Mouse (Mus musculus): ENCODE results near the gene Rpa2.
"Not testable (repeated sequence)": the region's sequence is repeated elsewhere in the genome, so short reads cannot be mapped to it uniquely, and the experiment has no call there.

Gene Rpa2

GRCm38 (mm10) chr4:132762602-132763001 is 5.5 kb upstream of the Rpa2 start:
- no peak for DNase-seq (ENCODE audit: low spot score in 2 of 2)

- not testable (repeated sequence) for DNase-seq (ENCODE audit: low spot score in 2 of 2)
Observed at GRCm38 (mm10) chr4:132763125-132763524, 5.0 kb upstream of the Rpa2 start.

- no peak for DNase-seq (ENCODE audit: low spot score in 2 of 2)
Observed at GRCm38 (mm10) chr4:132771776-132772175, 3.6 kb downstream of the Rpa2 start.

GRCm38 (mm10) chr4:132774905-132775304 is 6.8 kb downstream of the Rpa2 start:
- DNase-seq (ENCODE audit: low spot score in 2 of 2): no peak

GRCm38 (mm10) chr4:132776764-132777163 is 8.6 kb downstream of the Rpa2 start:
- peak; percentile 43 to 65 for DNase-seq (ENCODE audit: low spot score in 2 of 2)

- DNase-seq (ENCODE audit: low spot score in 2 of 2): no peak
Observed at GRCm38 (mm10) chr4:132778562-132779201, 10.6 kb downstream of the Rpa2 start.

GRCm38 (mm10) chr4:132780288-132780687 is 12.2 kb downstream of the Rpa2 start:
- DNase-seq (ENCODE audit: low spot score in 2 of 2): no peak

GRCm38 (mm10) chr4:132783732-132784131 is 15.6 kb downstream of the Rpa2 start:
- no peak for DNase-seq (ENCODE audit: low spot score in 2 of 2)

GRCm38 (mm10) chr4:132785228-132785627 is 17.1 kb downstream of the Rpa2 start:
- no peak for DNase-seq (ENCODE audit: low spot score in 2 of 2)

- DNase-seq (ENCODE audit: low spot score in 2 of 2): no peak
Observed at GRCm38 (mm10) chr4:132789731-132790130, 21.6 kb downstream of the Rpa2 start.

- not testable (repeated sequence) for DNase-seq (ENCODE audit: low spot score in 2 of 2)
Observed at GRCm38 (mm10) chr4:132793322-132794004, 25.3 kb downstream of the Rpa2 start.

- DNase-seq (ENCODE audit: low spot score in 2 of 2): no peak
Observed at GRCm38 (mm10) chr4:132794028-132794427, 25.9 kb downstream of the Rpa2 start.

GRCm38 (mm10) chr4:132794760-132795159 is 26.6 kb downstream of the Rpa2 start:
- DNase-seq (ENCODE audit: low spot score in 2 of 2): no peak

GRCm38 (mm10) chr4:132795171-132795570 is 27.0 kb downstream of the Rpa2 start:
- DNase-seq (ENCODE audit: low spot score in 2 of 2): no peak

- DNase-seq (ENCODE audit: low spot score in 2 of 2): peak in 1 of 2 experiments; percentile 13
Observed at GRCm38 (mm10) chr4:132796196-132796886, 28.2 kb downstream of the Rpa2 start, which contains the start of gene Themis2. Themis2 (minus strand) TSS chr4:132796387.

- DNase-seq (ENCODE audit: low spot score in 2 of 2): no peak
Observed at GRCm38 (mm10) chr4:132797461-132797860, 29.3 kb downstream of the Rpa2 start.

- DNase-seq (ENCODE audit: low spot score in 2 of 2): no peak
Observed at GRCm38 (mm10) chr4:132798028-132798427, 29.9 kb downstream of the Rpa2 start.

GRCm38 (mm10) chr4:132798666-132799065 is 30.5 kb downstream of the Rpa2 start:
- DNase-seq (ENCODE audit: low spot score in 2 of 2): not testable (repeated sequence)

GRCm38 (mm10) chr4:132799845-132800244 is 31.7 kb downstream of the Rpa2 start:
- DNase-seq (ENCODE audit: low spot score in 2 of 2): no peak

GRCm38 (mm10) chr4:132801176-132802077 is 33.3 kb downstream of the Rpa2 start:
- DNase-seq (ENCODE audit: low spot score in 2 of 2): no peak

- no peak for DNase-seq (ENCODE audit: low spot score in 2 of 2)
Observed at GRCm38 (mm10) chr4:132802171-132802637, 34.1 kb downstream of the Rpa2 start.
